Mouse (Mus musculus) heart, adult 2 months (tissue): ENCODE measurements around the gene Map4k2.

Source experiments
- CTCF ChIP-seq: fragments of 200-600 bp; IDR thresholded peaks from 2 replicates; pipeline ENCODE4 v1.8.1; 2022; ENCODE audit warnings: antibody characterized with exemption, mild to moderate bottlenecking, moderate library complexity
- EP300 ChIP-seq: fragments of 200-500 bp; IDR thresholded peaks from 2 replicates; pipeline ENCODE4 v1.6.1; 2011; ENCODE audit warnings: low read depth, low read length, control low read depth; ENCODE audit not compliant: insufficient read depth
- POLR2A ChIP-seq: fragments of 200-500 bp; IDR thresholded peaks from 2 replicates; pipeline ENCODE4 v1.6.1; 2011; ENCODE audit warnings: mild to moderate bottlenecking, low read depth, low read length, control low read depth; ENCODE audit not compliant: insufficient read depth

DNA sequence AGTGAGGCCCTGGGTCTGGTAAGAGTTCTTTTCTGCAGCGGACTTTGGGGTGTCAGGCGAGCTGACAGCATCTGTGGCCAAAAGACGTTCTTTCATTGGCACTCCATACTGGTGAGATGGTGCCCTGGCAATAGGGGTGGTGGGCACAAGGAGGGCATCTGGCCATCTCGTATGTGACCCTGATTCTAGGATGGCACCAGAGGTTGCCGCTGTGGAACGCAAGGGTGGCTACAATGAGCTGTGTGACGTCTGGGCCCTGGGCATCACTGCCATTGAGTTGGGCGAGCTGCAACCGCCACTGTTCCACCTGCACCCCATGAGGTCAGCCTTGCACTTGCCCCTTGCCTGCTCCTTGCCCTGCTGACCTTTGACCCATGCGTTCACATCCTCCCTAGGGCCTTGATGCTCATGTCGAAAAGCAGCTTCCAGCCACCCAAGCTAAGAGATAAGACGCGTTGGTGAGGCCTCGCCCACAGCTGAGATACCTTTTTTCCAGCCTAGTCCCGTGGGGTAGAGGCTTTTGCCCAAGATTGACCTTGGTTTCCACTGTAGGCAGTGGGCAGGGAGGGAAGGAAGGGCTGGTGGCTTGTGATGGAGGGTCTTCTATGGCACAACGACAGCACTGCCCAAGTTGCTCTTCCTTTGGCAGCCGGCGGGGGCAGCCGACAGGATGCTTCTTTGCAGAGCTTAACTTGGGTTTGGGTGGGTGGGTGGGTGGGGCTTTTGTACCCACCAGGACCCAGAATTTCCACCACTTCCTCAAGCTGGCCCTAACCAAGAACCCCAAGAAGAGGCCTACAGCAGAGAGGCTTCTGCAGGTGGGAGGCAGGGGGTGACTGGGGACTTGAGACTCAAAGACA, 2.4 kb downstream of the Map4k2 start:
- TF ChIP-seq CTCF, result peak; percentile 21
- TF ChIP-seq POLR2A, result no peak
- TF ChIP-seq EP300, result no peak
